Mouse (Mus musculus) forebrain, embryonic 14.5 days (tissue): ENCODE data around the gene Abhd11. TPM values are rescaled to one million over a fixed set of nuclear protein-coding genes. Genes with fewer than 3 reads are reported as not detected.
A peak's percentile ranks its signal among the peaks of the same experiment; 100 is the strongest.
"Not testable (repeated sequence)": the region's sequence is repeated elsewhere in the genome, so short reads cannot be mapped to it uniquely, and the experiment has no call there.

Experiments used
- ATAC-seq: fragments of 200-750 bp; cut with Nextera tagmentation; 2 replicates; pipeline ENCODE4 v1.8.0; 2017; ENCODE audit warnings: mild to moderate bottlenecking, moderate library complexity
- DNase-seq: peaks from one replicate; pipeline ENCODE4 v3.0.0-alpha.2; 2015; ENCODE audit warnings: low spot score
- H3K27ac ChIP-seq: fragments of 300-500 bp; sonication (generic); 2 replicates; pipeline ENCODE4 v1.5.1; 2014; ENCODE audit warnings: low read depth, mild to moderate bottlenecking, control low read depth, low read length, moderate library complexity
- H3K27me3 ChIP-seq: fragments of 300-500 bp; sonication (generic); replicated peaks from 2 replicates; pipeline ENCODE4 v1.6.1; 2014; ENCODE audit warnings: low read length, control low read depth, mixed read lengths; ENCODE audit not compliant: control insufficient read depth, insufficient read depth
- H3K36me3 ChIP-seq: fragments of 300-500 bp; sonication (generic); 2 replicates; pipeline ENCODE4 v1.6.1; 2014; ENCODE audit warnings: low read length, control low read depth; ENCODE audit not compliant: control insufficient read depth, insufficient read depth
- H3K4me1 ChIP-seq: fragments of 300-500 bp; sonication (generic); 2 replicates; pipeline ENCODE4 v1.6.1; 2014; ENCODE audit warnings: antibody characterized with exemption, low read length, control low read depth; ENCODE audit not compliant: control insufficient read depth, insufficient read depth
- H3K4me2 ChIP-seq: fragments of 300-500 bp; sonication (generic); 2 replicates; pipeline ENCODE4 v1.6.1; 2014; ENCODE audit warnings: mild to moderate bottlenecking, control low read depth, low read length
- H3K4me3 ChIP-seq: fragments of 300-500 bp; sonication (generic); 2 replicates; pipeline ENCODE4 v1.5.1; 2014; ENCODE audit warnings: low read depth, low read length, control low read depth
- H3K9ac ChIP-seq: fragments of 300-500 bp; sonication (generic); 2 replicates; pipeline ENCODE4 v1.6.1; 2014; ENCODE audit warnings: mild to moderate bottlenecking, low read length, control low read depth, moderate library complexity
- H3K9me3 ChIP-seq: fragments of 300-500 bp; sonication (generic); replicated peaks from 2 replicates; pipeline ENCODE4 v1.6.1; 2016; ENCODE audit warnings: low read length, control low read depth, mixed read lengths; ENCODE audit not compliant: control insufficient read depth
- WGBS: fragments of 180-500 bp; shearing (Covaris S2); extraction: QIAGEN DNeasy Blood & Tissue Kit; methylation state at CpG from one replicate; pipeline ENCODE4 v1.1.7; 2014; 5-methylcytosine and 5-hydroxymethylcytosine counted together
- polyA plus RNA-seq: library from polyadenylated mRNA; unstranded; fragments of >200 nt; fragmentation: Nextera tagmentation; extraction: Ambion mirVana; gene quantifications from 2 replicates; pipeline ENCODE4 v1.2.1, GENCODE M21; 2014

Abhd11 gene
- 66.9 and 70.7 TPM in 2 replicates for polyA plus RNA-seq

DNA sequence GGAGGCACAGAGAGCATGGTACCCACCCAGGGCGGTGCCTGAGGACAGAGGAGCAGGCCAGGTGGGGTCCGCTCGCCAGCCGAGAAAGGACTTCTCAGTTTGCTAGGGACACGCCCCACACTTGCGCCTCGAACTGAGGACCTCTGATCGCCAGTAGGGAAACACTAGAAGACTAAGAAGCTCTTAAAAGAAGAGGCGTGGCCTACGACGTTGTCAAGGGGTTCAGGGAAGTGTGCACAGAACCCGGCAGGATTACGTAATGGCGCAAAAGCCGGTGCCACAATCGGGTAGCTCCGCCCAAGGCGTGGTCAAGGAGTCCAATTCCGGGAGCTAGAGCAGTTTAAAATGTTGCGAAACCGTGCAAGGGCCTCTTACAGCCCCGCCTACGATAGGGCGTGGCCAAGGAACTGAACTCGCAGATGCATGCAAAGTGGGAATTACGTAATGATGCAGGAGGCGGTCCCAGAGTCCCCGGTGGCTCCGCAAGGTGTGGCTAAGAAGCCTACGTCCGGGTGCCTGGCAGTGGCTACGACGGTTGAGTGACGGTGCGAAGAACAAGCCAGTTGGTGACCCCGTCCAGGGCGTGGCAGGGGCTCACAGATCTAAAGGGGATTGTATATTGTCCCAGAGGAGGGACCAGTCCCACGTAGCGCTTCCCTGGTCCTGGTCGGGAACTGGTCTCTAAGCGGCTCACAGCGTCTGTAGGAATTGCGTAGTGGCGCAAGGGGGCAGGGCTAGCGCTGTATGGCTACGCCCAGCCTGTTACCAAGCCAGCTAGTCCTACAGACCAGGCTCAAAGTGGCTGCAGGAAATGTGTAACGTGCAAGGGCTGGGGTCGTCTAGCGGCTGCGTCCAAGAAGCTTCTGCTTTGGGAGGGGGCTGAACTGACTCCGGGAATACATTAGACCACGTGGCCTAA is at the start of gene Abhd11:
Abhd11 (plus strand) TSS at position 482 of the 919 bp plus-strand sequence.
- peak within 1 kb of the TSS; percentile 97 for H3K27ac ChIP-seq
- under 1% methylated on average over 52 of the region's 52 CpGs for WGBS
- DNase-seq: peak; percentile 100
- H3K4me3 ChIP-seq: peak within 1 kb of the TSS; percentile 56
- ATAC-seq: peak; percentile 89
- H3K9ac ChIP-seq: peak within 1 kb of the TSS; percentile 71
- no peaks in the 10 kb centered on the region for H3K27me3 ChIP-seq
- H3K4me1 ChIP-seq: peaks cover 7% of the 10 kb centered on the region; the same call in 1 of the 2 replicates
- no peaks in the 10 kb centered on the region for H3K36me3 ChIP-seq
- no peaks in the 10 kb centered on the region for H3K9me3 ChIP-seq
- H3K4me2 ChIP-seq: peak within 1 kb of the TSS; percentile 84

DNA sequence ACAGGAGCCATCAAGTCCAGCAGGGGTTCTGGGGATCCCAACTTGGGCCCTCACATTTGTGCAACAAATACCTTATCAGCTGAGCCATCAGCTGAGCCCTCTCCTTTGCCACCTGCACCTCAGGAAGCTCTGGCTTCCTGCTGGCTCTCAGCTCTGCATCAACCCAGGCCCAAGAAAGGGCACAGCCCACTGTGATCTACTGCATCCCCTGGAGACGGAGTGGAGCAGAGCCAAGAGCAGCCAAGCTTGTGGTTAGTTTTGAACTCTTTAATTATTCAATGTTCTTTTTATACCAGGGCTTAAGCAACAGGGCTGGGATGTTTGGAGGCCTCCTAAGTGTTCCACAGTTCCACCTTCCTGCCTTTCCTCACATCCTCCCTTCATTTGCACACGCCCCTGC is 48.5 kb upstream of the Abhd11 start:
- 69% methylated on average over 2 of the region's 2 CpGs for WGBS
- no peak for DNase-seq
- no peaks in the 10 kb centered on the region for H3K36me3 ChIP-seq
- no peak overlapping the region for H3K4me2 ChIP-seq
- H3K9ac ChIP-seq: no peak overlapping the region
- H3K27ac ChIP-seq: no peak overlapping the region
- no peak for ATAC-seq
- no peaks in the 10 kb centered on the region for H3K4me1 ChIP-seq
- H3K9me3 ChIP-seq: no peaks in the 10 kb centered on the region
- no peaks in the 10 kb centered on the region for H3K27me3 ChIP-seq
- no peak overlapping the region for H3K4me3 ChIP-seq

DNA sequence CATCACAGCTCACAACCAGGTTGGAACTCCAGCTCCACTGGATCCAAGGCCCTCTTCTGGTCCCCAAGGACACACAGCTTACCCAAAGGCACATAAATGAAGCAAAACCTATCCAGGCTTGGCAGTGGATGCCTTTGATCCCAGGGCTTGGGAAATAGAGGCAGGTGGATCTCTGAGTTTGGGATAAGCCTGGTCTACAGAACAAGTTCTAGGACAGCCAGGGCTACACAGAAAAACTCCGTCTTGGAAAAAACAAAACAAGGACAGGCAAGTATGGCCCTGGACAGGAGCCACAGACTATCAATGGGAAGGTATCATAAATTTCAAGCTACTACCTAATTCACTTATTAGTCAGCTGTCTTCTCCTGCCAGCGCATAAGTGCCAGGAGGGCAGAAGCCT is 47.4 kb upstream of the Abhd11 start:
- H3K4me2 ChIP-seq: no peak overlapping the region
- ATAC-seq: no peak
- H3K4me1 ChIP-seq: peaks cover 4% of the 10 kb centered on the region; the same call in 1 of the 2 replicates
- no peak overlapping the region for H3K9ac ChIP-seq
- no peaks in the 10 kb centered on the region for H3K36me3 ChIP-seq
- no peaks in the 10 kb centered on the region for H3K27me3 ChIP-seq
- no peak for DNase-seq
- H3K4me3 ChIP-seq: no peak overlapping the region
- H3K9me3 ChIP-seq: no peaks in the 10 kb centered on the region
- WGBS: 98% methylated on average over 2 of the region's 2 CpGs
- H3K27ac ChIP-seq: no peak overlapping the region

DNA sequence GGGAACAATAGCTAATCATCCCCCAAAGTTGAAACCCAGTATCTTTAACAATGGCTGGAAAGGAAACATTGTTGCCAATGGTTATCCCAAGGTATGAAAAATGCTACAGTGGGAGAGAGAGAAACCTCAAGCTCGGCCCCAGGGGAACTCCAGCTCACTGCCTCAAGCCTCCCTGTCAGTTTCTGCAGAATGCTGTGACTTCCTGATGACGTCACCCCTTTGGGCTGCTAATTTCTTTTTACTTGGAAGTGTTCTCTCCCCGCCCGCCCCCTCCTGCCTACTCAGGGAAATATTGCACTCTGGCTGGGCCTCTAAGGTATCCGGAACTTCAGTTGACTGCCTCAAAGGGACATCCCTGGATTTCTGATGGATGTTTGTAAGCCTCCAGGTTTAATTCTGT is 45.4 kb upstream of the Abhd11 start:
- no peaks in the 10 kb centered on the region for H3K9me3 ChIP-seq
- H3K27me3 ChIP-seq: no peaks in the 10 kb centered on the region
- DNase-seq (peak; percentile 30), ATAC-seq (no peak)
- no peak overlapping the region for H3K9ac ChIP-seq
- no peak overlapping the region for H3K4me2 ChIP-seq
- H3K27ac ChIP-seq: no peak overlapping the region
- H3K4me3 ChIP-seq: no peak overlapping the region
- 27% methylated on average over 5 of the region's 5 CpGs for WGBS
- H3K36me3 ChIP-seq: no peaks in the 10 kb centered on the region
- H3K4me1 ChIP-seq: peaks cover 4% of the 10 kb centered on the region; the same call in 1 of the 2 replicates

DNA sequence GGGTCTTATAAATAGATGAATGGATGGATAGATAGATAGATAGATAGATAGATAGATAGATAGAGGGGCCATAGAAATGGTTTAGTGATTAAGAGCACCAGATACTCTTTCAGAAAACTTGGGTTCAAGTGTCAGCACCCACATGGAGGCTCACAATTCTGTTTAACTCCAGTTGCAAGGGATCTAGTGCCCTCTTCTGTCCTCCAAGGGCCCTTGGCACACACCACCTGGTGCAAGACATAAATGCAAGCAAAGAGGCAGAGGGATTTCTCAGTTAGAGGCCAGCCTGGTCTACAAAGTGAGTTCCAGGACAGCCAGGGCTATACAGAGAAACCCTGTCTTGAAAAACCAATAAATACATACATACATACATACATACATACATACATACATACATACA is 44.3 kb upstream of the Abhd11 start:
- not testable (repeated sequence) for H3K27me3 ChIP-seq, H3K9ac ChIP-seq, H3K27ac ChIP-seq, DNase-seq, H3K36me3 ChIP-seq, H3K4me1 ChIP-seq, ATAC-seq, H3K4me3 ChIP-seq, H3K4me2 ChIP-seq, H3K9me3 ChIP-seq

DNA sequence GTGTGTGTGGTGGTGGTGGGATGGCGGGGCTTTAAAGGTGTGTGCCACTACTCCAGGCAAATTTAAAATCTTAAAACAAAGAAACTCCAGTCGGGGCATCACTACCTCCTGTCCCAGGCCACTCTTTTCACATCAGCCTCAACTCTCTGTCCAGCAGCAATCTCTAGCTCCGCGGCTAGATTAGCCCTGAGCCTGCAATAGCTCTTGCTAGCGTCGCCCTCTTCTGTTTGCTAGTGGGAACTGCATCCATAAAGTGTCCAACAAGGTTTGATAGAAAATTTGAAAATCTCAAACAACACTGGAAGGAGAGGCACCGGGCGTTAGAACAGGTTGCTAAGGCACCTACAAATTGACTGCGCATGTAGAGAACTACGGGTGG is 43.5 kb upstream of the Abhd11 start:
- 4% methylated on average over 10 of the region's 10 CpGs for WGBS
- H3K27ac ChIP-seq: no peak overlapping the region
- no peaks in the 10 kb centered on the region for H3K36me3 ChIP-seq
- H3K4me1 ChIP-seq: peaks cover 4% of the 10 kb centered on the region; the same call in 1 of the 2 replicates
- no peaks in the 10 kb centered on the region for H3K27me3 ChIP-seq
- ATAC-seq (0 out of 2 replicates have a peak, but pooled peaks have one; percentile 50), DNase-seq (peak; percentile 88)
- no peak overlapping the region for H3K4me3 ChIP-seq
- H3K4me2 ChIP-seq: peak overlapping the region; percentile 41
- H3K9me3 ChIP-seq: no peaks in the 10 kb centered on the region
- H3K9ac ChIP-seq: 0 out of 2 replicates have a peak overlapping the region, but pooled peaks have one; percentile 13

DNA sequence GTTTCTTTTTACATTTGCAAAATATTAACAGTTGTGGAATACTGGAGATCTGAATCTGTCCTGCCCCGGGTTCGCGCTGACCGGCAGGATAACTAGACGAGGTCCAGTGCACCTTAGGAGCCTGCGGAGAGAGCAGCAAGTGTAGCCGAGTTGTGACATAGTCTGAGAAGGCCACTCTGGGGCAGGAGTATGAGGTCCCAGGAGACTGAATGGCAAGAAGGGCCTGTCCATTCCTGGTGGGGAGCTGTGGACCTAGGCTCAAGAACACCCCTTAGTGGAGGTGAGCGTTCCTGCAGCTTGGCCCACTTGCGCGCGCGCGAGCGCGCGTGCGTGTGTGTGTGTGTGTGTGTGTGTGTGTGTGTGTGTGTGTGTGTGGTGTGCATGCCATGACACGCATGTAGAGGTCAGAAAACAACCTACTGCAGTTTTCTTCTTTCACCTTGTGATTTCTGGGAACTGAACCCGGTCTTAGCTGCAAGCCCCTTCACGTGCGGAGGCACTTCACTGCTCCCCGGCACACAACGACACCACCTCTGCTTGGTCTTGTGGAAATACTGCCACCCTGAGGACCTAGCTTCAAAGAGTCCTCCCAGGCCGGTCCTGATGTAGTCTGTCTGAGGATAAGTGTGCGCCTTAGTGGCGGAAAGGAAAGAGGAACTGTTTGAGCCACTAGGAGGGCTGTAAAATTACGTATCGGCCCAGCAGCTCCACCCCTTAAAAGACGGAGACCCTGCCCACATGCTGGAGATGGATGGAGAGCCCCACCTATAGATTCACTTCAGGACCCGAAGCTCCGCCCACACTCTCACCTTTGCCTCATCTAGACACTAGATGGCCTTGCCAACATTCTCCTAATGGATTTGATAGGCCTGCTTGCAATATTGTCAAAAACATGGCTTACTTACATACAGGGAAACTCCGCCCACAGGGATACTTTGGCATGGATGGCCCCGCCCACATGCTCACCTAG is 42.8 kb upstream of the Abhd11 start:
- WGBS: 3% methylated on average over 32 of the region's 33 CpGs
- H3K4me1 ChIP-seq: peaks cover 4% of the 10 kb centered on the region; the same call in 1 of the 2 replicates
- DNase-seq (peak; percentile 41), ATAC-seq (peak; percentile 58; the same call in 1 of the 2 replicates)
- H3K36me3 ChIP-seq: no peaks in the 10 kb centered on the region
- no peak overlapping the region for H3K27ac ChIP-seq
- no peaks in the 10 kb centered on the region for H3K9me3 ChIP-seq
- H3K27me3 ChIP-seq: no peaks in the 10 kb centered on the region
- peak overlapping the region; percentile 13 for H3K9ac ChIP-seq
- peak overlapping the region; percentile 41 for H3K4me2 ChIP-seq
- no peak overlapping the region for H3K4me3 ChIP-seq

DNA sequence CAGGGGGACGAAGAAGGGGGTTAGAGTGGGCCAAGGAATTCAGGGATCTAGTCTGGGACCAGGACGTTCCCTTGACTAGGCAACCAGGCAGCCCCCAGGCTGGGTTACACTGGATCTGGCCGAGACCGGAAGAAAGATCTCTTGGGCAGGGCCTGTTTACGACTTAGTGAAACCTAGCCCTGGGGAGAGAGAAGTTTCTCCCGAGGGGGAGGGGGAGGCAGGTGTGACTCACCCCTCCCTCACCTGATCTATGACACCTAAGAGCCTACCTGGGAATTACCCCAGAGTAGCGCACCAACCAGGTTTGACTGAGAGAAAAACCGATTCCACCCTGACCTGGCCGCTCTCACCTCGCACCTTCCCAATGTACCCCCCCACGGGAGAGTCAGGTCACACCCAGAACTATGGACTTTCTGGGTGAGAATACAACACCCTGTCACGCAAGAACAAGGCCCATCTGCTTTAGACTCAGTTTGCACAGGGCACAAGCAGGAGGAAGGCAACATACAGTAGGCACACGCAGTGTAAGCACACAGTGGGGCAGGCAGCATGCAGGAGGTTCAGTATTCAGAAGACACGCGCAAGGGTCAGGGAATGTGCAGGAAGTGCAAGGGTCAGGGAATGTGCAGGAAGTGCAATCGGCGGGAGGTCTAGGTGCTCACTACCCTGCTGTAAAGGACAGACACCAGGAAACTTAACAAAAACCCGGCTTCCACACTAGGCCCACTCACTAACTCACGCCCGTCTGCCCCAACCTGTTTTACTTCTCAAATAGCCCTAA is 41.6 kb upstream of the Abhd11 start:
- WGBS: 79% methylated on average over 20 of the region's 20 CpGs
- Histone ChIP-seq H3K27me3 (no peaks in the 10 kb centered on the region), H3K9ac (no peak overlapping the region), H3K9me3 (no peaks in the 10 kb centered on the region), H3K4me1 (peaks cover 4% of the 10 kb centered on the region; the same call in 1 of the 2 replicates), H3K4me2 (no peak overlapping the region), H3K36me3 (no peaks in the 10 kb centered on the region), H3K4me3 (no peak overlapping the region), H3K27ac (no peak overlapping the region)
- no peak for ATAC-seq
- no peak for DNase-seq
